ENCODE assay signal across 14 mouse cellular contexts in genomic region chr12:67325335-67325734, GRCm38 (mm10).
"Had no signal": no experiment of that assay in that cellular context is flagged by ENCODE, and none has a peak within 500 bp of the region (broad histone marks: within the 10 kb centered on the region; RNA-seq: fewer than 3 reads in every experiment).

No protein-coding gene starts in this region.

- H3K27ac ChIP-seq: midbrain, embryonic 13.5 days; midbrain, embryonic 15.5 days; neural tube, embryonic 12.5 days; stomach, embryonic 15.5 days; stomach, postnatal 0 days had no signal

- H3K9ac ChIP-seq: lung, embryonic 14.5 days; midbrain, embryonic 13.5 days; midbrain, embryonic 15.5 days; neural tube, embryonic 12.5 days; stomach, embryonic 15.5 days had no signal

- H3K27me3 ChIP-seq: midbrain, embryonic 13.5 days; midbrain, embryonic 15.5 days; neural tube, embryonic 12.5 days; stomach, embryonic 15.5 days had no signal

- DNase-seq: lung, adult 18-20 months; lung, embryonic 14.5 days; lung, postnatal 10 days; lung, postnatal 4 days; right cerebral cortex, postnatal 14 days; thymus, adult 2 months; thymus, postnatal 25 days; thymus, postnatal 4 days had no signal

- H3K36me3 ChIP-seq: midbrain, embryonic 13.5 days; midbrain, embryonic 15.5 days; neural tube, embryonic 12.5 days; stomach, embryonic 15.5 days had no signal

- H3K4me3 ChIP-seq: midbrain, embryonic 13.5 days; midbrain, embryonic 15.5 days; neural tube, embryonic 12.5 days; stomach, embryonic 15.5 days had no signal

- H3K9me3 ChIP-seq: midbrain, embryonic 13.5 days; midbrain, embryonic 15.5 days; neural tube, embryonic 12.5 days; stomach, embryonic 15.5 days had no signal

- H3K4me2 ChIP-seq: lung, embryonic 14.5 days; midbrain, embryonic 11.5 days; midbrain, embryonic 13.5 days; midbrain, embryonic 15.5 days; neural tube, embryonic 12.5 days; stomach, embryonic 15.5 days had no signal

- ATAC-seq: midbrain, embryonic 13.5 days; midbrain, embryonic 15.5 days had no signal

- H3K4me1 ChIP-seq: midbrain, embryonic 13.5 days; midbrain, embryonic 15.5 days; neural tube, embryonic 12.5 days; stomach, embryonic 15.5 days had no signal
